Mouse (Mus musculus): Measurements from ENCODE around the gene Ctbp2. TPM values are rescaled to one million over a fixed set of nuclear protein-coding genes. Genes with fewer than 3 reads are reported as not detected.

The Ctbp2 gene
- polyA plus RNA-seq, 1 experiment from 2014 or later = 42.7 TPM

DNA sequence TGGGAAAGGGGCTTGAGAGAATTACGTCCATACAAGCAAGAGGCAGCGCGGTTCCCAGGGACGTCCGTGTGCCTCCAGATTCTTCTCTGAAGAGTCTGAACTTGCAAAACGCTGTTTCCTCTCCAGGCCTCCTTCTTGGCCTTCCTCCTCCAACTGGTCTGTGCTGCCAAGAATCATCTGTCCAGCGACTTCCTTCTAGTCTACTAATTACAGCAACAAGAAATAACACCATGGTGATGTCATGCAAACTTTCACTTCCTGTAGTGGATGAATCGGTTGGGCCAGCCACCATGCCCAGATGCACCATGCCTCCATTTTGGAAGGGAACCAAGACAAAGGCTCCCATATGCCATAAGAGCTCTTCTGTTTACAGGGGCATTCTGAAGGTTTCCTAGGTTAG, 71.3 kb downstream of the Ctbp2 start:
- Histone ChIP-seq H3K27ac (ENCODE audit: low read depth, low read length) (no peak overlapping the region), H3K36me3 (ENCODE audit: control insufficient read depth, insufficient read depth, low read length) (peaks cover 7% of the 10 kb centered on the region; the same call in 1 of the 2 replicates)
- DNase-seq (ENCODE audit: low spot score) = no peak

GRCm38 (mm10) chr7:133050681-133051080, 73.5 kb downstream of the Ctbp2 start:
- H3K9ac ChIP-seq (ENCODE audit: low read depth, low read length) = no peak overlapping the region
- ATAC-seq (replicated peaks; ENCODE audit: low FRiP score) = no peak
- 65% methylated on average over 6 of the region's 6 CpGs for WGBS
- no peak overlapping the region for H3K27ac ChIP-seq (ENCODE audit: low read depth, low read length)
- H3K4me1 ChIP-seq (replicated peaks; ENCODE audit: control insufficient read depth, insufficient read depth, low read length) = peaks cover 20% of the 10 kb centered on the region
- no peaks in the 10 kb centered on the region; the same call in 1 of the 2 replicates for H3K36me3 ChIP-seq (ENCODE audit: control insufficient read depth, insufficient read depth, low read length)
- no peak overlapping the region for H3K4me2 ChIP-seq
- no peak overlapping the region for H3K4me3 ChIP-seq (ENCODE audit: low read depth, low read length)
- no peaks in the 10 kb centered on the region for H3K9me3 ChIP-seq (ENCODE audit: control insufficient read depth, low read length)
- DNase-seq (ENCODE audit: low spot score) = no peak
- H3K27me3 ChIP-seq (replicated peaks; ENCODE audit: control insufficient read depth, insufficient read depth, low read length) = no peaks in the 10 kb centered on the region

More for the DNA sequence above, 71.3 kb downstream of the Ctbp2 start:
- Histone ChIP-seq H3K9me3 (ENCODE audit: control insufficient read depth, low read length) (no peaks in the 10 kb centered on the region), H3K27me3 (replicated peaks; ENCODE audit: control insufficient read depth, insufficient read depth, low read length) (no peaks in the 10 kb centered on the region), H3K4me1 (replicated peaks; ENCODE audit: control insufficient read depth, insufficient read depth, low read length) (peaks cover 10% of the 10 kb centered on the region), H3K4me2 (no peak overlapping the region), H3K9ac (ENCODE audit: low read depth, low read length) (no peak overlapping the region), H3K4me3 (ENCODE audit: low read depth, low read length) (no peak overlapping the region)
- WGBS = 63% methylated on average over 8 of the region's 8 CpGs
- ATAC-seq (replicated peaks; ENCODE audit: low FRiP score) = no peak

DNA sequence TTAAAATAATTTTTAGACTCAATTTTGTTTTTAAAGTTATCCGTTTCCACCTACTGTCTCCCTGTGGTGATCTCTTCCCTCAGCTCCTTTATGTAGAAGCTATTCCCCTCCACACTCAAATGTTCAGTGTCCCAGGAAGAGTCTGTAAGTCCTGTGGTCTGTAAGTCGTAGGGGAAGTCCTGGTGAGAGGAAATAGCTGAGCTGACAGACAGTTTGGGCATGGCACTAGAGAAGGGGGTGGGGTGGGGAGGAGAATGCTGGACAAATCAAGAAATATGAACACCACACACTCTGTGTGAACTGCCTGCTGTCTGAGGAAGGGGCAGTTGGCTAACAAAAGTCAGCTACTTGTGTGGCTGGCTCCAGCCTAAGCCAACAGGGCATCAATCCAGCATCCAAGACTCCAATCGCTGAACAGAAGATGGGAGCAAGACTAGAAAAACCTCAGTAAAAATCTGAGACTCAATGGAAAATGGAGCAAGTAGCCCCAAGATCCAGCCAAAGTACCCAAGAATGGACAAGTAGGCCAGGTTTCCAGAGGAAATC, 76.0 kb downstream of the Ctbp2 start:
- H3K4me2 ChIP-seq = no peak overlapping the region
- DNase-seq (ENCODE audit: low spot score) (no peak), ATAC-seq (replicated peaks; ENCODE audit: low FRiP score) (no peak)
- no peak overlapping the region for H3K4me3 ChIP-seq (ENCODE audit: low read depth, low read length)
- H3K27ac ChIP-seq (ENCODE audit: low read depth, low read length) = no peak overlapping the region
- WGBS = 54% methylated on average over 3 of the region's 3 CpGs
- no peaks in the 10 kb centered on the region; the same call in 1 of the 2 replicates for H3K36me3 ChIP-seq (ENCODE audit: control insufficient read depth, insufficient read depth, low read length)
- no peaks in the 10 kb centered on the region for H3K9me3 ChIP-seq (ENCODE audit: control insufficient read depth, low read length)
- H3K9ac ChIP-seq (ENCODE audit: low read depth, low read length) = no peak overlapping the region
- no peaks in the 10 kb centered on the region for H3K27me3 ChIP-seq (replicated peaks; ENCODE audit: control insufficient read depth, insufficient read depth, low read length)
- peaks cover 20% of the 10 kb centered on the region for H3K4me1 ChIP-seq (replicated peaks; ENCODE audit: control insufficient read depth, insufficient read depth, low read length)

GRCm38 (mm10) chr7:133047287-133047686, 76.9 kb downstream of the Ctbp2 start:
- no peak overlapping the region for H3K4me3 ChIP-seq (ENCODE audit: low read depth, low read length)
- no peak overlapping the region for H3K27ac ChIP-seq (ENCODE audit: low read depth, low read length)
- H3K4me1 ChIP-seq (replicated peaks; ENCODE audit: control insufficient read depth, insufficient read depth, low read length) = peaks cover 20% of the 10 kb centered on the region
- DNase-seq (ENCODE audit: low spot score) (no peak), ATAC-seq (replicated peaks; ENCODE audit: low FRiP score) (no peak; the same call in 1 of the 2 replicates)
- H3K27me3 ChIP-seq (replicated peaks; ENCODE audit: control insufficient read depth, insufficient read depth, low read length) = no peaks in the 10 kb centered on the region
- no peak overlapping the region for H3K4me2 ChIP-seq
- H3K9me3 ChIP-seq (ENCODE audit: control insufficient read depth, low read length) = no peaks in the 10 kb centered on the region
- H3K36me3 ChIP-seq (ENCODE audit: control insufficient read depth, insufficient read depth, low read length) = no peaks in the 10 kb centered on the region; the same call in 1 of the 2 replicates
- no peak overlapping the region for H3K9ac ChIP-seq (ENCODE audit: low read depth, low read length)
- WGBS = 55% methylated on average over 4 of the region's 4 CpGs

GRCm38 (mm10) chr7:133044721-133045120, 79.4 kb downstream of the Ctbp2 start:
- Histone ChIP-seq H3K36me3 (ENCODE audit: control insufficient read depth, insufficient read depth, low read length) (no peaks in the 10 kb centered on the region), H3K27me3 (replicated peaks; ENCODE audit: control insufficient read depth, insufficient read depth, low read length) (no peaks in the 10 kb centered on the region), H3K4me2 (no peak overlapping the region), H3K4me3 (ENCODE audit: low read depth, low read length) (no peak overlapping the region), H3K9ac (ENCODE audit: low read depth, low read length) (no peak overlapping the region), H3K27ac (ENCODE audit: low read depth, low read length) (no peak overlapping the region), H3K9me3 (ENCODE audit: control insufficient read depth, low read length) (no peaks in the 10 kb centered on the region), H3K4me1 (replicated peaks; ENCODE audit: control insufficient read depth, insufficient read depth, low read length) (peaks cover 28% of the 10 kb centered on the region)
- DNase-seq (ENCODE audit: low spot score) = no peak
- no peak for ATAC-seq (replicated peaks; ENCODE audit: low FRiP score)
- 82% methylated on average over 4 of the region's 4 CpGs for whole genome bisulfite sequencing

DNA sequence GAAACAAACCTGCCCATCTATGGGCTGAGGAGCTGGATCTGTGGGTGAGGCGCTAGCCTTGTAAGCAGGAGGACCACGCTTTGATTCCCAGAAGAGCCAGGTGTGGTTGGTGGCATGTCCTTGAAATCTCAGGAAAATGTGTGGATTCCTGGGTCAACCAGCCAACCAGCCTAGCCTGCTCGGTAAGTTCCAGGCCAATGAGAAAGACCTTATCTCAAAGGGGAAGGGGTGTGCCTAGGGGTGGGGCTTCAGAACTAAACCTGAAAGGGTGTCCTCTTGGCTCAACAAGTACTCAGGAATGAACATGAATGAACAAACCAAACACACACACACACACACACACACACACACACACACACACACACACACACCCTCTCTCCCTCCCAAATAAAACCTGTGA, 82.4 kb downstream of the Ctbp2 start:
- no peak overlapping the region for H3K4me3 ChIP-seq (ENCODE audit: low read depth, low read length)
- H3K4me1 ChIP-seq (replicated peaks; ENCODE audit: control insufficient read depth, insufficient read depth, low read length) = peaks cover 20% of the 10 kb centered on the region
- DNase-seq (ENCODE audit: low spot score) (no peak), ATAC-seq (replicated peaks; ENCODE audit: low FRiP score) (no peak)
- no peaks in the 10 kb centered on the region for H3K27me3 ChIP-seq (replicated peaks; ENCODE audit: control insufficient read depth, insufficient read depth, low read length)
- H3K9ac ChIP-seq (ENCODE audit: low read depth, low read length) = no peak overlapping the region
- H3K27ac ChIP-seq (ENCODE audit: low read depth, low read length) = no peak overlapping the region
- H3K4me2 ChIP-seq = no peak overlapping the region
- 62% methylated on average over 3 of the region's 3 CpGs for WGBS
- H3K9me3 ChIP-seq (ENCODE audit: control insufficient read depth, low read length) = no peaks in the 10 kb centered on the region
- H3K36me3 ChIP-seq (ENCODE audit: control insufficient read depth, insufficient read depth, low read length) = no peaks in the 10 kb centered on the region

DNA sequence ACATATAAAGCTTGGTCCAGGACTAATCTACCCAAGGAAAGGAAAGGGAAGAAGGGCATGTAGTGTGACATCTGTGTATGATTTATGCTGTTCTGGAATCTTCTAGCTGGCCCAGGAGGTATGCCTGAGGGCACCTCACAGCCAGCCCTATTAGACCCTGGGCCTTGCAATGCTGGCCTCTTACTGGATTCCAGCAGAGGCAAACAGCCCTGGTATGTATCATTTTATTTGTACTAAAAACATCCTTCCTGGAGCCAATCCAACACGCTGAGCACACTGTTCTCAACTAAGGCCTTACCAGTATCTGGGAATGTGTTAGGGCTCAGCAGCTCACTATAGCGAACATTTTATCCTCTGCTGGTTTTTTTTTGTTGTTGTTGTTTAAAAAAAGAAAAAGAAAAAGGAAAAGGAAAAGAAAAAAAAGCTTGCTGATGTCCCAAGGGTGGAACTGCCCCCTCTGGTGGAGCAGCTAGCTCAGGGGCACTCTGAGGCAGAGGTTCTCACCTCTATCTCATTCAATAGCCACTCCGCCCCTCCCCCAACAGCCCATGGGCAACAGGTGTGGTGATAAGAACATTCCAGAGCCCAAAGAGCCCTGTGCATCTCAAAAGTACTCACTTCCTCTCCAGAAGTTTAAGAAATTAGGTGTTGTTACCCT, 83.3 kb downstream of the Ctbp2 start:
- DNase-seq (ENCODE audit: low spot score) = no peak
- H3K4me2 ChIP-seq = no peak overlapping the region
- no peak overlapping the region for H3K9ac ChIP-seq (ENCODE audit: low read depth, low read length)
- ATAC-seq (replicated peaks; ENCODE audit: low FRiP score) = no peak
- H3K27me3 ChIP-seq (replicated peaks; ENCODE audit: control insufficient read depth, insufficient read depth, low read length) = no peaks in the 10 kb centered on the region
- H3K27ac ChIP-seq (ENCODE audit: low read depth, low read length) = no peak overlapping the region
- H3K36me3 ChIP-seq (ENCODE audit: control insufficient read depth, insufficient read depth, low read length) = no peaks in the 10 kb centered on the region
- peaks cover 20% of the 10 kb centered on the region for H3K4me1 ChIP-seq (replicated peaks; ENCODE audit: control insufficient read depth, insufficient read depth, low read length)
- no peak overlapping the region for H3K4me3 ChIP-seq (ENCODE audit: low read depth, low read length)
- WGBS = 87% methylated on average over 3 of the region's 3 CpGs
- no peaks in the 10 kb centered on the region for H3K9me3 ChIP-seq (ENCODE audit: control insufficient read depth, low read length)

DNA sequence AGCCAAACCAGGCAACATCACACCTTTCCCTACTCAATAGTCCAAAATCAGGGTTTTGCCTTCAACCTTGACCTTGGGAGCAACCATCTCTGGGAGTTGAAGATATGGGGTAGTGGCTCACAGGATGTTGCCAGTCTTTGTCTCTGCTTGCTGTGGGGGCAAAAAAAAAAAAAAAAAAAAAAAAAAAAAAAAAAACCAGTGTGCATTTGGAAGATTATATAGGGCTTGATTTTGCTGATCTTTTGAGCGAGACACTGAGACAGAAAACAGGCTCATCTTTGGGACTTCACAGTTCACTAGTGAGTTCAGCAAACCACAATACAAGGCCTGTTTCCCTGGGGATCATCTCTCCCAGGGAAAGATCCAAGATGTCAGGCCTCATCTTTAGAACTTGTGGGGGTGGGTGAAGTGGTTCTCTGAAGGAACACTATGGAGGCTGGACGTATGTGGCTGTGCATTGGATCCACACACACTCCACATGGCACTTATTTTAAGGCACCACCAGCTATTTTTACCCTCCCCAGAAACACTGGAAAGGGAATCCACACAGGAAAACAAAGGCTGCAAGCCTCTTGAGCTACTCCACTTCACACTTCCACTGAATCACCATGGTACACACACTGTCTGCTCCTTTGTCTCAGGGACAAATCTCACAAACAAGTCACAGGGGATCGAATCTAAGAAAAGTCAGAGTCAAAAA, 84.4 kb downstream of the Ctbp2 start:
- no peak overlapping the region for H3K4me2 ChIP-seq
- ATAC-seq (replicated peaks; ENCODE audit: low FRiP score) (no peak), DNase-seq (ENCODE audit: low spot score) (no peak)
- no peak overlapping the region for H3K4me3 ChIP-seq (ENCODE audit: low read depth, low read length)
- H3K9ac ChIP-seq (ENCODE audit: low read depth, low read length) = no peak overlapping the region
- no peak overlapping the region for H3K27ac ChIP-seq (ENCODE audit: low read depth, low read length)
- no peaks in the 10 kb centered on the region for H3K36me3 ChIP-seq (ENCODE audit: control insufficient read depth, insufficient read depth, low read length)
- WGBS = 78% methylated on average over 3 of the region's 3 CpGs
- H3K9me3 ChIP-seq (ENCODE audit: control insufficient read depth, low read length) = no peaks in the 10 kb centered on the region
- H3K27me3 ChIP-seq (replicated peaks; ENCODE audit: control insufficient read depth, insufficient read depth, low read length) = no peaks in the 10 kb centered on the region
- H3K4me1 ChIP-seq (replicated peaks; ENCODE audit: control insufficient read depth, insufficient read depth, low read length) = peaks cover 20% of the 10 kb centered on the region

Measured in liver, embryonic 11.5 days (tissue).